Mouse (Mus musculus): Measurements from ENCODE around the gene Myo16.

The Myo16 gene

GRCm38 (mm10) chr8:10416806-10417205 is 263.1 kb downstream of the Myo16 start:
- DNase-seq: no peak

- no peak for DNase-seq
These were observed 263.6 kb downstream of the Myo16 start for GRCm38 (mm10) chr8:10417281-10417680.

DNA sequence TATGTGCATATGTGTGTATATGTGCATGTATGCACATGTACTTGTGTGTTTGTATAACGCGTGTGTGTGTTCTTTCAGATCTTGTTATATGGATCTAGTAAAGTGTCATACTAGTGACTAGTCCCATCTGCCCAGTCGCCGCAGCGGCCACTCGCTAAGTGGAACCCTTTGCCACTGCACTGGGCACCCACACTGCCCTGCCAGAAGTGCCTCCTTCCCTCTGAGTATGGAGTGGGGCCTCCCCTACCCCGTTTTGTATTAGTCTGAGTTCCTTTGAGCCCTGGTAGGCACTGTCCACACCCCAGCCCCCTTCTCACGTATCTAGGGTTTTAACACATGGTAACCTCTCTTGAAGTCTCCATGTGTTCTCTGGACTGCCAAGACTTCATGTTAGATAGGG is 264.3 kb downstream of the Myo16 start:
- no peak for DNase-seq

DNA sequence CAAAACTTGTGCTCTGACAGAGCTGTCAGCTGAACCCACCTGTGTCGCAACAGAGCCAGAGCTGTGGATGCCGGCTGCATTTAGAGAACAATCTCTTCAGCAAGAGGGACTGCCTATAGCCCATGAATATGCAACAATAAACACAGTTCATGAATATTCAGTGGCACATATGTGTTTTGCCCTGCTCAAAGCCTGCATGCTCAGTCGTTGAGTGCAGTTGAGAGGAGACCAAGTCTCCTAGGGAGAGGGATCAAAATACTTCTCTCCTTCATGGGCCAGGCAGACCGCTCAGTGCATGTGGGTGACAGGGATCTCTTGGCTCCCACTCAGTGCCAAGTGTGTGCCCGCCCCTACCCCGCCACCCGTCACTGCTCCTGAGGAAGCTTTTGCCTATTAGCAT is 265.3 kb downstream of the Myo16 start:
- DNase-seq: no peak

DNA sequence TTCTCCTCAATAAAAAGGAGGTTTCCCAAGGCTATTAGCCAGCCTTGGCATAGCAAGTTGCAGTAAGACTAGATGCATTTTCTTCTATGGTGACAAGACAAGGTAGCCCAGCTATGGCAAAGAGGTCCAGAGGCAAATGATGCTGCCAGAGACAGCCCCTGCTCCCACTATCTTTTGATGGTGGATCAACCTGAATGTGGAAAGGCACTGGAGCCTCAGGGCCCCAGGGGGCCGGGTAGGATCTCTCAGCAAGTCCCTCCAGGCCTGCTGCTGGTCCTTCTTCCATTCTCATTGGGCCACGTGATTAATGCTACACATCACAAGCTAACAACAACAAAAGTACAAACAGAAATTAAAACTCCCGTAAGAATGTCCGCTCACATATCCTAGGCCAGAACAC is 266.0 kb downstream of the Myo16 start:
- DNase-seq: no peak

- no peak for DNase-seq
These were observed 266.8 kb downstream of the Myo16 start for GRCm38 (mm10) chr8:10420551-10420950.

DNA sequence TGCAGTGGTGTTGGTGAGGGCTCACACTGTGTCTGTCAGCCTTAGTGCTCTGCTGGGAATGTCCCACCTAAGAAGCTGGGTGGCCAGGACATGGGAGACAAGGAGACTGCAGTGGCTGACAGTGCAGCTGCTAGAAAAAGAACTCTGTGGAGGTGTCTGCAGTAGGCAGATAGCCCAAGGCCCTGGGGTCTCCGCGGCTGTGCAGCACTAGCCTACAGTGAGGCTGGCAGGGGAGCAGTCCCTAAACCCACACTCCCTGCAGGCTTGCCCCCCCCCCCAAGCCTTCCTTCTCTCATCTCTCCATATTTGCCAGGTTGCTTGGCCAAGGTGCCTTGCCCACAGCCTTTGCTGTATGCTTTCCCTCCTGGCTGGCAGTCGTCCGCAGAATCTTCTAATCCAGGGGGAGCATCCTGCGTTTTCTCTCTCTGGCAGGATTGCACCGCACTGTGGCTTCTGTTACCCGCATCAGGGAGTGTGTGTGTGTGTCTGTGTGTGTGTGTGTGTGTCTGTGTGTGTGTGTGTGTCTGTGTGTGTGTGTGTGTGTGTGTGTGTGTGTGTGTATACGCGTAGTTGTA is 267.9 kb downstream of the Myo16 start:
- DNase-seq: no peak

- no peak for DNase-seq
These were observed 281.8 kb downstream of the Myo16 start for GRCm38 (mm10) chr8:10435492-10435891.

- peak; percentile 70 for DNase-seq
These were observed 285.1 kb downstream of the Myo16 start for GRCm38 (mm10) chr8:10438772-10439171.

- DNase-seq: no peak
These were observed 286.1 kb downstream of the Myo16 start for GRCm38 (mm10) chr8:10439595-10440453.

DNA sequence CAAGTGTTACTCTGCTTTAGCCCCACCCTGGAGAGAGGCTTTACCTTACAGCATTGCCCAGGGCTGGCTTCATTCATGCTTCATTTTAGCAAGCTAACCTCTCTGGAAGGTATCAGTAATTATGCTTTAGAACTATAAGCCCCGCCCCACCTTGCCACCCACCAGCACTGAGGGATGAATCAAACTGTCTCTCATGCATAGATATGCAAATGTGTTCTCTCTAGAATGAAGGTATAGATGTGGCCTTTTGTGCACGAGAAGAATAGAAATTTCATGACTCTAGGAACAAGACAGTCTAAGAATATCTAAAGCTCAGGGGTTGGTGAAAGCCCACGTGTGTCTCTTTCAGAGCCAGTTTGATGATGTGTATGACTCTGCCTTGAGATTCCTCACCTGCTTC is 288.9 kb downstream of the Myo16 start:
- DNase-seq: no peak

- no peak for DNase-seq
These were observed 291.3 kb downstream of the Myo16 start for GRCm38 (mm10) chr8:10445011-10445410.

DNA sequence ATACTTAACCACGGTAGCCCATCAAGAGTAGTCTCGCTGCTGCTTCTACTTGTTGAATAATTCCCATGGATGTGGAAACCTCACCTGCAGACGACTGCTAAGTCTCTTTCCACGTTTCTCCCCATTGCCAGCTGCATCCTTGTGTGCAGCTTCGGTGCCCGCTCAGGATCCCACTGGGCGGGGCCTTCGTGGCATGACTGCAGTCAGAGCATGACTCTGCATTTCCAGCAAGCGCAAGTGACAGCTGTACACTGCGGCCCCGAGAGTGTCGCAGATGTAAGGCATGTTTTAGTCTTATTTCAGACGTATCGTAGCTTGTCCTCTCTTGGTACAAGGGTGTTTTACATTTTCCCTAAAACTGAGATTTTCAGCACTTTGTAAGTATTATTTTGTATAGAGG is 294.8 kb downstream of the Myo16 start:
- DNase-seq: no peak

GRCm38 (mm10) chr8:10453046-10453445 is 299.3 kb downstream of the Myo16 start:
- no peak for DNase-seq

GRCm38 (mm10) chr8:10458151-10458649 is 304.5 kb downstream of the Myo16 start:
- DNase-seq: no peak

- DNase-seq: no peak
These were observed 308.6 kb downstream of the Myo16 start for GRCm38 (mm10) chr8:10462271-10462670.

DNA sequence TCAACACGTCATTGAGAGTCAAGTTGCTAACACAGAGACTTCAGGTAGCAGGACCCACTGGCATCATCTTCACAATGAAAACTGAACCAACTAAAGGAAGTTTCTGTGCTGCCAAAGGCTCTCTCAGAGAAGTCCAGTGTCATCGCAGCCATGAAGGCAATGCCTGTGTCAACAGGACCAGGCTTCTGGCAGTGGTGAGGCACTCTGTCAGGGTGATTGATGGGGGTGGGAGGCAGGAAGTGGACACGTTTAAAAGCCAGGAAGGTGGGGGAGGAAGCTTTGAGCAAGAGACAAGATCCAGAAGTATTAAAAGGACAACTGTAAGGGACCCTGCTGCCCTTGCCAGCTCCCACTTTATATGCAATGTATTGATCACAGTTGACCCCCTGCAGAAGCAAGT is 314.8 kb downstream of the Myo16 start:
- DNase-seq: peak; percentile 5

GRCm38 (mm10) chr8:10469658-10470057 is 315.9 kb downstream of the Myo16 start:
- DNase-seq: no peak

- no peak for DNase-seq
These were observed 316.6 kb downstream of the Myo16 start for GRCm38 (mm10) chr8:10470280-10470679.

DNA sequence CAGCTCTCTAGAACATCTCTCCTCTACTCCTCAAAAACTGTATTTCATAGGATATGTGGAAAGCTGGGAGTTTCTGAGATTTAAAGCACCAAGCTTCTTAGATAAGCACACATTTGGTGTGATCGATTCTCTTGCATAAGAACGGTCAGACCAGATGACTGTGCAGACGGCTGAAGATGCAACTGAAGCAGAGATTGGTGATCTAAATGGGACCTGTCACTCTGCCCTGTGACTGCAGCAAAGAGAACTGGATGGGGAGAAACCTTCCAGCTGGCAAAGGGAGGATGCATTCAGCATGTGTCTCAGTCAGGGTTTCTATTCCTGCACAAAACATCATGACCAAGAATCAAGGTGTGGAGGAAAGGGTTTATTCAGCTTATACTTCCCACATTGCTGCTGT is 318.7 kb downstream of the Myo16 start:
- DNase-seq: no peak

GRCm38 (mm10) chr8:10474446-10474845 is 320.7 kb downstream of the Myo16 start:
- DNase-seq: no peak

- no peak for DNase-seq
These were observed 325.3 kb downstream of the Myo16 start for GRCm38 (mm10) chr8:10479059-10479458.

GRCm38 (mm10) chr8:10480850-10481249 is 327.1 kb downstream of the Myo16 start:
- no peak for DNase-seq

GRCm38 (mm10) chr8:10482064-10482463 is 328.4 kb downstream of the Myo16 start:
- DNase-seq: no peak
